Mouse (Mus musculus) bone marrow macrophage, adult 2 months (primary cell): Measurements from ENCODE around the gene Mst1. TPM values are rescaled to one million over a fixed set of nuclear protein-coding genes. Genes with fewer than 3 reads are reported as not detected.
A peak's percentile ranks its signal among the peaks of the same experiment; 100 is the strongest.

Source experiments
- H3K27ac ChIP-seq: 2 replicates; pipeline ENCODE4 v1.5.1; 2012; ENCODE audit warnings: low read depth, low read length; ENCODE audit not compliant: insufficient read depth
- H3K4me1 ChIP-seq: 2 replicates; pipeline ENCODE4 v1.6.1; 2012; ENCODE audit warnings: low read length; ENCODE audit not compliant: control insufficient read depth, insufficient read depth
- H3K4me3 ChIP-seq: 2 replicates; pipeline ENCODE4 v1.5.1; 2012; ENCODE audit warnings: mild to moderate bottlenecking, low read length, moderate library complexity; ENCODE audit not compliant: insufficient read depth
- CTCF ChIP-seq: IDR thresholded peaks from 2 replicates; pipeline ENCODE4 v1.5.1; 2012; ENCODE audit warnings: low read depth, mild to moderate bottlenecking, low read length, moderate library complexity
- POLR2A ChIP-seq: IDR thresholded peaks from 2 replicates; pipeline ENCODE4 v1.6.1; 2012; ENCODE audit warnings: mild to moderate bottlenecking, low read depth, low read length, borderline replicate concordance
- polyA plus RNA-seq: library from polyadenylated mRNA; stranded (reverse); fragments of >200 nt; gene quantifications from 2 replicates; pipeline ENCODE4 v1.2.4, GENCODE M21; 2012; ENCODE audit not compliant: missing spikeins, insufficient read depth, insufficient read length

The Mst1 gene
- polyA plus RNA-seq, 1 experiment, result not detected

DNA sequence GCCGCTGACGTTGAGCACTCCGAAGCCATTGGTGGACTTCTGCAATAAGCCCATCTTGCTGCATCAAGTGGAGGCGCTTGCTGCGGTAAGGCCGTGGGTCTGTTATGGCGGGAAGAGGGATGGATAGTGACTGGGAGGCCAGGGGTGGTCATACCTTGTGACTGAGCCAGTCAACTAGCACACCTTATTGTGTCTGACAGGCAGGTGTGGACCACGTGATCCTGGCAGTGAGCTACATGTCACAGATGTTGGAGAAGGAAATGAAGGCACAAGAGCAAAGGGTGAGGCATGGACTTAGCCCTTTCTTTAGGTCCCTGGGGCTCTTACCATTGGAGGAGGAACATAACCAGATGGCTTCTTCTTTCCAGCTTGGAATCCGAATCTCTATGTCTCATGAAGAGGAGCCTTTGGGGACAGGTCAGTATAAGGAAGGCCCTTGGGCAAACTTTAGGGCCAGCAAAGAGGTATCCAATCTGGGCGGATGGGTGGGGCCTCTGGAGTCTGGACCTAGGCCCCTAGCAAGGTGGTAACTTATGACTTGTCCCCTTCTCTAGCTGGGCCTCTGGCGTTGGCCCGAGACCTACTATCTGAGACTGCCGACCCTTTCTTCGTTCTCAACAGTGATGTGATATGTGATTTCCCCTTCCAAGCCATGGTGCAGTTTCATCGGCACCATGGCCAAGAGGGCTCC lies 30.5 kb upstream of the Mst1 start:
- H3K4me3 ChIP-seq, result peak overlapping the region; percentile 69
- TF ChIP-seq POLR2A, result no peak
- no peak for TF ChIP-seq CTCF
- no peak overlapping the region for H3K27ac ChIP-seq
- H3K4me1 ChIP-seq, result peaks cover 17% of the 10 kb centered on the region

DNA sequence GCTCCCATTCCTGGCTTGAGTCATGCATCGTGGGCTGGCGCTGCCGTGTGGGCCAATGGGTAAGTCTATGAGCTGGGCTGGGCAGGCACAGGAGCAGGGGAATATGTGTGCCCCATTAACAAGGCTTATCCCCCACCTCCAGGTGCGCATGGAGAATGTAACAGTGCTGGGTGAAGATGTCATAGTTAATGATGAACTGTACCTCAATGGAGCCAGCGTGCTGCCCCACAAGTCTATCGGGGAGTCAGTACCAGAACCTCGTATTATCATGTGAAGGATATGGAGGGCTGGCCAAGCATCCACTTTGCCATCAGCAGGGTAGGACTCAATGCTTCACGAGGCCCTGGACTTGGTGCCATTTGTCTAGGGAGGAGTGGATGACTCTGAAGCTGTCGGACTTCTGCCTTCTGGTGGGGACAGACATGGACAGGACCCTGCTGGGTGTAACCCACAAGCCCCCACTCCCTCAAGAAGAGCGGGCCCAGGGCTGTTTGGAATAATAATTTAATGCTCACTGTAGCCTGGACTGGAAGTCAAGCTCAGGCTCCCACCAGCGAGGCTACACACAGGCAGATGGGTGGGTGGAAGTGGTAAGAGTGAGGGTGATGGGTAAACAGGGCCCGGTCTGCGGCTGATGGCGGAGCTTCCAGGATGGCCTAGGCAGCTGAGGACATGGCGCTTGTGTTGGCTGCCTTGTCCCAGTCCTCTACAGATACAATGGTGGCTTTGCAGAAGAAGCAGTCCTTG lies 28.9 kb upstream of the Mst1 start:
- peaks cover 30% of the 10 kb centered on the region for H3K4me1 ChIP-seq
- no peak overlapping the region for H3K27ac ChIP-seq
- H3K4me3 ChIP-seq, result no peak overlapping the region
- no peak for TF ChIP-seq CTCF
- no peak for TF ChIP-seq POLR2A

DNA sequence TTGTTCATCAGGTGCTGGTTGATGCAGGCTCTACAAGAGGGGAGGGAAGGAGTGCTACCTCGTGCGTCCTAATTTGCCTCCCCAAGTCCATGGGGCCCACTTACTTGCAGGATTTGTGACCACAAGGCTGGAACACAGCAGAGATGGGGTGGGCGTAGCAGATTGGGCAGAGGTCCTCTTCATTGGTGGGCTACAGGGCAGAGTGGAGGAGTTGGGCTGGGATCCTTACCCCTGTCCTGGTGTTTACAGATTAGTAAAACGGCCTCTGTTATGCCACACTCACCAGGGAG lies 28.4 kb upstream of the Mst1 start:
- peaks cover 30% of the 10 kb centered on the region for H3K4me1 ChIP-seq
- H3K4me3 ChIP-seq, result no peak overlapping the region
- no peak for TF ChIP-seq POLR2A
- no peak for TF ChIP-seq CTCF
- no peak overlapping the region for H3K27ac ChIP-seq

DNA sequence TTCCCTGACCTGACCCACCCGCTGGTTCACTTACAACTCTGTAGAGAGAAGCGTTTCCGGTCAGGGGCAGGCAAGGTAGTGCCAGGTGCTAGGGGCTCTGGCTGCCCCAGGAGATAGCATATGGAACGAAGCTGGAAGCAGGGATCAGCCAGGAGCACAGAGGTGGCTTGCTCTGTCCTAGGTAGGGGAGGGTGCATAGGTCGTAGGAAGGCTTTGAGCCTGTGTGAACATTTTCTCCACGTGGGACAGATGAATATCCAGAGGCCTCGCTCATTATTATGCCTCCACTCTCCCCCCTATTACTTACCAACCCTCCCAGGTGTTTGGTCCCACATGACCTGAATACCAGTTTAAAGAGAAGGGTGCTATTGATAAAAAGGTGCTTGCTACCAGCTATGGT lies 27.8 kb upstream of the Mst1 start:
- TF ChIP-seq CTCF, result no peak
- no peak for TF ChIP-seq POLR2A
- H3K4me3 ChIP-seq, result no peak overlapping the region
- no peak overlapping the region for H3K27ac ChIP-seq
- H3K4me1 ChIP-seq, result peaks cover 30% of the 10 kb centered on the region

DNA sequence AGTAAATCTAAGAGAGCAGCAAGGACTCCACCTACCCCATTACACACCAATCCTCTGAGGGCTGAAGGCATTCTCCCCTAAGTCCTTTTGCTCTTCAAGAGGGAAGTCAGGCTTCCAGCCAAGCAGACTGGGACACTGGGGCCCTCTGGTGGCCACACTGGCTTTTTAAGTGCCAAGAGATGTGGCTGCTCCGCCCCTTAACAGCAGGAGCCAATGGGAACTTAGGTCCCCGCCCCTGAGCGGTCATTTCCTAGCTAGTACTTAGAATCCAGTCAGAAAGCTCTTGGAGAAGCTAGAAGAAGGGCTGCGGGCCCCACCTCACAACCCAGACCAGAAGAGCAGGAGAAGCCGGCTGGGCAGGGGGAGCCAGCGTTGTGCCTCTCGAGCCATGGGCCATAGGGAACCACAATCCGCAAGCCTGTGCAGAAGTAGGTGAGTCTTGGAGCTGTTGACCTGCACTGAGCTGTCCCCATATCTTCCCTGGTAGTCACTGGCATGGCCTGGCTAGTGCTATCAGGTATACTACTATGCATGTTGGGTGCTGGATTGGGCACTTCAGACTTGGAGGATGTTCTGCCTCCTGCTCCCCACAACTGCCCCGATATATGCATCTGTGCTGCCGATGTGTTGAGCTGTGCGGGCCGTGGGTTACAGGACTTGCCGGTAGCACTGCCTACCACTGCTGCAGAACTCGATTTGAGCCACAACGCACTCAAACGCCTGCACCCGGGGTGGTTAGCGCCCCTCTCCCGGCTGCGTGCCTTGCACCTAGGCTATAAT lies 27.2 kb upstream of the Mst1 start, which contains the start of gene Amigo3:
TSS of gene Amigo3 (plus strand) at position 275 of the 780 bp plus-strand sequence.
- no peak within 1 kb of the TSS for H3K27ac ChIP-seq
- TF ChIP-seq POLR2A (no peak), CTCF (peak; percentile 62)
- H3K4me1 ChIP-seq, result peaks cover 27% of the 10 kb centered on the region
- H3K4me3 ChIP-seq, result no peak within 1 kb of the TSS

DNA sequence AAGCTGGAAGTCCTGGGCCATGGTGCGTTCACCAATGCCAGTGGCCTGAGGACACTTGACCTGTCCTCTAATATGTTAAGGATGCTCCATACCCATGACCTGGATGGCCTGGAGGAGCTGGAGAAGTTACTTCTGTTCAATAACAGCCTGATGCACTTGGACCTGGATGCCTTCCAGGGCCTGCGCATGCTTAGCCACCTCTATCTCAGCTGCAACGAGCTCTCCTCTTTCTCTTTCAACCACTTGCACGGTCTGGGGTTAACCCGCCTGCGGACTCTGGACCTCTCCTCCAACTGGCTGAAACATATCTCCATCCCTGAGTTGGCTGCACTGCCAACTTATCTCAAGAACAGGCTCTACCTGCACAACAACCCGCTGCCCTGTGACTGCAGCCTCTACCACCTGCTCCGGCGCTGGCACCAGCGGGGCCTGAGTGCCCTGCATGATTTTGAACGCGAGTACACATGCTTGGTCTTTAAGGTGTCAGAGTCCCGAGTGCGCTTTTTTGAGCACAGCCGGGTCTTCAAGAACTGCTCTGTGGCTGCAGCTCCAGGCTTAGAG lies 26.5 kb upstream of the Mst1 start:
- no peak overlapping the region for H3K27ac ChIP-seq
- H3K4me1 ChIP-seq, result peaks cover 27% of the 10 kb centered on the region
- H3K4me3 ChIP-seq, result no peak overlapping the region
- TF ChIP-seq CTCF, result no peak
- TF ChIP-seq POLR2A, result no peak

DNA sequence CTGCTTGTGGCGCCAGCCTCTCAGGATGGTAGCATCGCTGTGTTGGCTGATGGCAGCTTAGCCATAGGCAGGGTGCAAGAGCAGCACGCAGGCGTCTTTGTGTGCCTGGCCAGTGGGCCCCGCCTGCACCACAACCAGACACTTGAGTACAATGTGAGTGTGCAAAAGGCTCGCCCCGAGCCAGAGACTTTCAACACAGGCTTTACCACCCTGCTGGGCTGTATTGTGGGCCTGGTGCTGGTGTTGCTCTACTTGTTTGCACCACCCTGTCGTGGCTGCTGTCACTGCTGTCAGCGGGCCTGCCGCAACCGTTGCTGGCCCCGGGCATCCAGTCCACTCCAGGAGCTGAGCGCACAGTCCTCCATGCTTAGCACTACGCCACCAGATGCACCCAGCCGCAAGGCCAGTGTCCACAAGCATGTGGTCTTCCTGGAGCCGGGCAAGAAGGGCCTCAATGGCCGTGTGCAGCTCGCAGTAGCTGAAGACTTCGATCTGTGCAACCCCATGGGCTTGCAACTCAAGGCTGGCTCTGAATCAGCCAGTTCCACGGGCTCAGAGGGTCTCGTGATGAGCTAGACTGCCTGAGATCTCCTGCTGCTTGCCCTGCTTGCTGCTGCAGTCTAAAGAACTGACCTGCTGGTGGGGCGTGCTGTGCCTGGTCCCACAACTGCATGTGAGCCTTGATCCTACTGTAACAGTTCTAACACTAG lies 25.8 kb upstream of the Mst1 start:
- no peak overlapping the region for H3K4me3 ChIP-seq

DNA sequence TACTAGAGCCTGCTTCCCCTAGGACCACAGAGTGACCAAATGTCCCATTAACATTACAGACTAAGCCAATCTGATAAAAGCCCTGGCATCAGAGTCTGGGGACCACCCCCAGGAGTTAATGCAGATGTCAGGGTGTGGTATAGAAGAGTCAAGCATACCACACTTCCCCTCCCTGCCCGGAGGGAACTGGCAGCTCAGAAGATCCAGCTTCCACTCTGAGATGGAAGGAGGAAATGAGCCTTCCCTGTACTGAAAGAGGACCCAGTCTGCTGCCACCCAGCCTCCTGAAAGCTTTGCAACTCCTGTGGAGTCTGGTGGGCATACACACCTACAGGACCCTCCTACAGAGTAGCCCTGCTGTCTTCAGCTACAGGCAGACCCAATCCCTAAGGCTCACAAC lies 25.2 kb upstream of the Mst1 start:
- peaks cover 25% of the 10 kb centered on the region for H3K4me1 ChIP-seq
- TF ChIP-seq CTCF (no peak), POLR2A (no peak)
- no peak overlapping the region for H3K4me3 ChIP-seq
- 0 out of 2 replicates have a peak overlapping the region, but pooled peaks have one; percentile 14 for H3K27ac ChIP-seq

More for the DNA sequence above, 25.8 kb upstream of the Mst1 start:
- H3K4me1 ChIP-seq, result peaks cover 27% of the 10 kb centered on the region
- TF ChIP-seq CTCF (no peak), POLR2A (no peak)
- H3K27ac ChIP-seq, result 0 out of 2 replicates have a peak overlapping the region, but pooled peaks have one; percentile 6

DNA sequence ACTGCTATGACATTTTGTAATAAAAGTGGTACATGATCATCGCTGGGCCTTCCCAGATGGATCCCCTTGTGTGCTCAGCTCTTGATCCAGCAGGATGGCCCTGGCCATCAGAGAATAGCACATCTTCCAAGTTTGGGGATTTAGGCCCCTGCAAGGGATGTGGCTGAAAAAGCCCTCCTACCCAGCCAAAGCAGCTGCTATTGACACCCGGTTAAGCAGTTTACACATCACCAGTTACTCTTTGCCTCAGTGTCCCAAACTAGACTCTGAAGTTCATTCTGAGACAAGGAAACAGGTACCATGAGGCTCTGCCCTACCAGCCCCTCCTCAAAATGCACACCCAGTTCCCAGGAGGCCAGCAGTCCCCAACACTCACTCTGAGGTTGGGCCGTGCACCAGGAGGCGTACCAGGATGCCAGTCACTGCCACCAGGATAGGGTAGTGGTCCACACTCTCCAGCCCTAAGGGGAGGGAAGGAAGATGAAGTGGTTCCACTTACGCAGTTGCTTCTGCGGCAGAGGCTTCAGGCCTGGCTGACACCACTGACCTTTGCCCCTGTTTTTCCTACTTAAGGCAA lies 24.5 kb upstream of the Mst1 start:
- Histone ChIP-seq H3K4me1 (peaks cover 24% of the 10 kb centered on the region), H3K27ac (no peak overlapping the region), H3K4me3 (no peak overlapping the region)
- TF ChIP-seq POLR2A, result no peak
- no peak for TF ChIP-seq CTCF
